Mouse (Mus musculus): ENCODE measurements at regions not wholly inside any gene's neighbourhood (a gene's known extent, or its start where the extent isn't known, plus 50 kb on each side); places are given as distances from the start of the nearest gene placed in this dataset.

- DNase-seq (ENCODE audit: low spot score), result no peak
Observed at GRCm38 (mm10) chr3:142941319-142942024, 59.7 kb upstream of the Pkn2 start.

- DNase-seq (ENCODE audit: low spot score), result no peak
Observed at GRCm38 (mm10) chr3:142940874-142941273, 59.1 kb upstream of the Pkn2 start.

GRCm38 (mm10) chr3:142939773-142940172 is 58.0 kb upstream of the Pkn2 start:
- no peak for DNase-seq (ENCODE audit: low spot score)

- DNase-seq (ENCODE audit: low spot score), result no peak
Observed at GRCm38 (mm10) chr3:142935949-142936348, 54.1 kb upstream of the Pkn2 start.

GRCm38 (mm10) chr3:142934326-142934725 is 52.5 kb upstream of the Pkn2 start:
- no peak for DNase-seq (ENCODE audit: low spot score)

- no peak for DNase-seq (ENCODE audit: low spot score)
Observed at GRCm38 (mm10) chr3:142933684-142934259, 52.0 kb upstream of the Pkn2 start.

Measured in layer of hippocampus, adult 11-12 months (tissue).